Mouse (Mus musculus): ENCODE measurements around the gene Grwd1. TPM values are rescaled to one million over a fixed set of nuclear protein-coding genes. Genes with fewer than 3 reads are reported as not detected.

The Grwd1 gene
- polyA plus RNA-seq, 1 experiment from 2014 or later, result 19.3 TPM

- Histone ChIP-seq H3K27ac (ENCODE audit: low read depth) (no peak overlapping the region), H3K36me3 (replicated peaks; ENCODE audit: insufficient read depth, low read length) (no peaks in the 10 kb centered on the region), H3K9me3 (ENCODE audit: low read length) (no peaks in the 10 kb centered on the region), H3K4me3 (ENCODE audit: low read depth, low read length) (no peak overlapping the region), H3K9ac (replicated peaks) (no peak overlapping the region), H3K27me3 (ENCODE audit: insufficient read depth, low read length) (peaks cover 31% of the 10 kb centered on the region), H3K4me1 (ENCODE audit: insufficient read depth) (peaks cover 4% of the 10 kb centered on the region; the same call in 1 of the 2 replicates), H3K4me2 (ENCODE audit: low read depth, low read length) (no peak overlapping the region)
- ATAC-seq, result no peak
- DNase-seq, result no peak
- 46% methylated on average over 6 of the region's 6 CpGs for WGBS (ENCODE audit: insufficient replicate concordance)
- TF ChIP-seq CTCF (IDR thresholded peaks at IDR 0.05; ENCODE audit: low read depth) (no peak), EP300 (IDR thresholded peaks at IDR 0.05; ENCODE audit: low read depth) (no peak)
Measured at GRCm38 (mm10) chr7:45790721-45791120, 40.0 kb downstream of the Grwd1 start.

DNA sequence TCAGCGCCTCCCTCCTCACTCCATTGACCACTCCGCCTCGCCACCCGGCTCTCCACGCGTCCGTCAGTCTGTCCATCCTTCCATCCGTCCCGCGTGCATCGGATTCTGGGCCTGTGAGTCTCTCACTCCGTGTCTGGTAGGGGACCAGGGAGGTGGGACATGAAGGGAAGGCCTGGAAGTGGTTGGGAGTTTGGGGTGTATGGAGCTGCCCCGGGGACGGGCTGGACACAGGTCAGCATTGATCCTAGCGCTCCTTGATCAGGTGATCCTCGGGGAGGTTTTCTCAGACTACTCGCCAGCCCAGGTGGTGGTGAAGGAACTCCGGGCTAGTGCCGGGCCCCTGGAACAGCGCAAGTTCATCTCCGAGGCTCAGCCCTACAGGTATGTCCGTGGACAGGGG, 43.1 kb downstream of the Grwd1 start:
- no peak for ATAC-seq
- no peak overlapping the region for H3K4me3 ChIP-seq (ENCODE audit: low read depth, low read length)
- H3K9me3 ChIP-seq (ENCODE audit: low read length), result no peaks in the 10 kb centered on the region
- peaks cover 11% of the 10 kb centered on the region; the same call in 1 of the 2 replicates for H3K4me1 ChIP-seq (ENCODE audit: insufficient read depth)
- no peak overlapping the region for H3K4me2 ChIP-seq (ENCODE audit: low read depth, low read length)
- no peak for DNase-seq
- peaks cover 48% of the 10 kb centered on the region for H3K27me3 ChIP-seq (ENCODE audit: insufficient read depth, low read length)
- no peak overlapping the region for H3K27ac ChIP-seq (ENCODE audit: low read depth)
- no peaks in the 10 kb centered on the region for H3K36me3 ChIP-seq (replicated peaks; ENCODE audit: insufficient read depth, low read length)
- TF ChIP-seq CTCF (IDR thresholded peaks at IDR 0.05; ENCODE audit: low read depth) (no peak), EP300 (IDR thresholded peaks at IDR 0.05; ENCODE audit: low read depth) (no peak)
- H3K9ac ChIP-seq (replicated peaks), result no peak overlapping the region
- WGBS (ENCODE audit: insufficient replicate concordance), result 77% methylated on average over 22 of the region's 22 CpGs

DNA sequence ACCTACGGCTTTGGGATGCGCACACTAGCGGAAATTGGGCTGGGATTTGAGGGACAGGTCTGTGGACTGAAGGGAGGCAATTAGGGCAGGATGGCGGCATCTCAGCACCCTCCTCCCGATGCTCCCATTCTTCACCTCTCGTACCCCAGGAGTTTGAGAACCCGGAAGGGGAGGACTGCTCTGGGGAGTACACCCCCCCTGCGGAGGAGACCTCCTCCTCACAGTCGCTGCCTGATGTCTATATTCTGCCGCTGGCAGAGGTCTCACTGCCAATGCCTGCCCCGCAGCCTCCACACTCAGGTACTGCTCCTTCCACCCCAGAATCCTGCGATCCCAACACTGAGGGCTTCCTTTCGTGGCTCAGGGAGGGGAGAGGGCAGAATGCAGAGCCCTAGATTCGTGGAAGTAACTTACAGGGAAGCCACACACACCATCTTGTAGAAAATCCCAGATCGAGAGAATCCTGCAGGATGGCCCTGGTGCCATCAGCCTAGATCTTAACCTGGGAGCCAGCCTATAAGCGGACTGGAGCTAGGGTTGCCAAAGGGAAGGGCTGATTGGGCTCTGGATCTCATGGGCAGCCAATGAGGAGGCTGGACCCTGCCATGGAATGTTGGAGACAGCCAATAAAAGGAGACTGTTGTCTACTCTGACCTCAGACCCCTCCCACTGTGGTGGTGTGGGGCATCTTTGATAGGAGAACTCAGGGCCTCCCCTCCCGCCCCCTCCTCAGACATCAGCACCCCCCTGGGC, 43.9 kb downstream of the Grwd1 start:
- Histone ChIP-seq H3K36me3 (replicated peaks; ENCODE audit: insufficient read depth, low read length) (no peaks in the 10 kb centered on the region), H3K4me3 (ENCODE audit: low read depth, low read length) (no peak overlapping the region), H3K27ac (ENCODE audit: low read depth) (no peak overlapping the region), H3K27me3 (ENCODE audit: insufficient read depth, low read length) (peaks cover 54% of the 10 kb centered on the region), H3K9me3 (ENCODE audit: low read length) (no peaks in the 10 kb centered on the region), H3K9ac (replicated peaks) (no peak overlapping the region), H3K4me2 (ENCODE audit: low read depth, low read length) (no peak overlapping the region), H3K4me1 (ENCODE audit: insufficient read depth) (peaks cover 11% of the 10 kb centered on the region; the same call in 1 of the 2 replicates)
- no peak for DNase-seq
- TF ChIP-seq EP300 (IDR thresholded peaks at IDR 0.05; ENCODE audit: low read depth) (no peak), CTCF (IDR thresholded peaks at IDR 0.05; ENCODE audit: low read depth) (no peak)
- WGBS (ENCODE audit: insufficient replicate concordance), result 9% methylated on average over 16 of the region's 17 CpGs
- ATAC-seq, result 0 out of 2 replicates have a peak, but pooled peaks have one; percentile 11

DNA sequence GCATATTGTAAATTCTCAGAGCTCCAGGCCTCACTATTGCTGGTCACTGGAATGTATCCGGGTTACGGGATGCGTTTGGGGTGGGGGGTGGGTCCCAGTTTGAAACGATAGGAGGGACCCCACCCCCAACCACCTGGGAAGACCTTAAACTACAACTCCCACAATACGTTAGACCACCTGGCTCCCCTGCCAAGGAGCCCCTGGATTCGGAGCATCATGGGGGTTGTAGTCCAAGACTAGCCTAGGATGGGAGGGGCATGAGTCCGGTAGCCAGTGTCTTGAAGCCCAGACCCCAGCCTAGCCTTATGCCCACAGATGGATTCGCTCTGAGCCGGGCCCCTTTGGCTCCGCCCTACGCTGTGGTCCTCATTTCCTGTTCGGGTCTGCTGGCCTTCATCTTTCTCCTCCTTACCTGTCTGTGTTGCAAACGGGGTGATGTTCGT, 44.6 kb downstream of the Grwd1 start:
- Histone ChIP-seq H3K4me3 (ENCODE audit: low read depth, low read length) (no peak overlapping the region), H3K4me2 (ENCODE audit: low read depth, low read length) (no peak overlapping the region), H3K36me3 (replicated peaks; ENCODE audit: insufficient read depth, low read length) (no peaks in the 10 kb centered on the region), H3K27me3 (ENCODE audit: insufficient read depth, low read length) (peaks cover 54% of the 10 kb centered on the region), H3K9me3 (ENCODE audit: low read length) (no peaks in the 10 kb centered on the region), H3K9ac (replicated peaks) (no peak overlapping the region), H3K27ac (ENCODE audit: low read depth) (no peak overlapping the region), H3K4me1 (ENCODE audit: insufficient read depth) (peaks cover 11% of the 10 kb centered on the region; the same call in 1 of the 2 replicates)
- TF ChIP-seq CTCF (IDR thresholded peaks at IDR 0.05; ENCODE audit: low read depth) (no peak), EP300 (IDR thresholded peaks at IDR 0.05; ENCODE audit: low read depth) (no peak)
- ATAC-seq (no peak), DNase-seq (no peak)
- WGBS (ENCODE audit: insufficient replicate concordance), result 3% methylated on average over 14 of the region's 14 CpGs

- H3K9ac ChIP-seq (replicated peaks), result no peak overlapping the region
- DNase-seq, result no peak
- H3K27me3 ChIP-seq (ENCODE audit: insufficient read depth, low read length), result peaks cover 54% of the 10 kb centered on the region
- 6% methylated on average over 20 of the region's 42 CpGs for WGBS (ENCODE audit: insufficient replicate concordance)
- peaks cover 6% of the 10 kb centered on the region; the same call in 1 of the 2 replicates for H3K4me1 ChIP-seq (ENCODE audit: insufficient read depth)
- H3K27ac ChIP-seq (ENCODE audit: low read depth), result no peak overlapping the region
- no peaks in the 10 kb centered on the region for H3K9me3 ChIP-seq (ENCODE audit: low read length)
- H3K36me3 ChIP-seq (replicated peaks; ENCODE audit: insufficient read depth, low read length), result no peaks in the 10 kb centered on the region
- H3K4me3 ChIP-seq (ENCODE audit: low read depth, low read length), result peak overlapping the region; percentile 19; the same call in 1 of the 2 replicates
- peak overlapping the region; percentile 45; the same call in 1 of the 2 replicates for H3K4me2 ChIP-seq (ENCODE audit: low read depth, low read length)
- TF ChIP-seq EP300 (IDR thresholded peaks at IDR 0.05; ENCODE audit: low read depth) (no peak), CTCF (IDR thresholded peaks at IDR 0.05; ENCODE audit: low read depth) (no peak)
- no peak for ATAC-seq
Measured at GRCm38 (mm10) chr7:45785388-45786135, 45.2 kb downstream of the Grwd1 start.

All from liver, postnatal 0 days (tissue).